Mouse (Mus musculus) brain, embryonic 14.5 days (tissue): ENCODE measurements around the gene Zg16.

Source experiments
- CTCF ChIP-seq: fragments of 200-500 bp; IDR thresholded peaks from 2 replicates; pipeline ENCODE4 v1.5.1; 2012; ENCODE audit warnings: inconsistent platforms, mild to moderate bottlenecking, moderate library complexity, borderline replicate concordance; ENCODE audit not compliant: insufficient read depth, insufficient read length; ENCODE audit errors: extremely low read depth
- POLR2A ChIP-seq: fragments of 200-500 bp; IDR thresholded peaks from 2 replicates; pipeline ENCODE4 v1.6.1; 2012; ENCODE audit warnings: mild to moderate bottlenecking, inconsistent platforms, borderline replicate concordance; ENCODE audit not compliant: poor library complexity, insufficient read depth, insufficient read length, severe bottlenecking; ENCODE audit errors: extremely low read depth

DNA sequence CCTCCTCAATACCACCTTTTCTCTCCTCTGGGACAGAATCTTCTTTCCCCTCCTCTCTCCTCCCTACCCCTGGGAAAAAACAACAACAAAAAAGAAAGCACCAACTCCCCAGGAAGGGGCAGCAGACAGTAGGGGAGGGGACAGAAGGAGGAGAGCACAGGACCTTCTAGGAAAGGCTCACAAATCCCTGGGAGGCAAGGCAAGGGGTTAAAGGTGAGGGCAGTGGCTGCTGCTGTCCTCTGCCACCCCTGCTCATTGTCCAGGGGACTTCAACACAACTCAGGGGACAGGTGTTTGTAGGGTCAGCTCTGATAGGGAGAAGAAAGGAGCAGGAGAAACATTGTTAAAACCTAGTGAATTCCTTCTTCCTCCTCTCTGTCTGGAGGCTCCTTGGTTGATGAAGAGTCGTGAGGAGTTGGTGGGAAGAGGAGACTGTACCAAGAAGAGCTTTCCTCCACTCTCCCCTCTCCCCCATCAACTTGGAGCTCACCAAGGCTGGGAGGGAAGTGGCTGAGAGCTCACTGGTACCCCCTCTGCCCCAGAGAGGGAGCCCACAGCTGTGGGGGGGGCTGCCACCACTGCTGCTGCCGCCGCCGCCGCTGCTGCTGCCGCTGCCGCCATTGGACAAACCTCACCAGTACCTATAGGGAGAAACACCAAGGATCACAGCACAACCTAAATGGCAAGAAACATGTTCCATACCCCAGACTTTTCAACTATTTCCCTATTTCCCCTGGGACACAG lies 64.4 kb downstream of the Zg16 start:
- TF ChIP-seq POLR2A (no peak), CTCF (no peak)
